Comparison of ENCODE assay signal across 8 mouse cellular contexts in genomic region chr7:121258826-121259496, GRCm38 (mm10).
DNase-seq lines count a peak whose midpoint lies in the region; ATAC-seq and TF ChIP-seq lines count a peak whose summit lies in the region.

No protein-coding gene starts in this region.

- no peak overlapping the region for H3K27ac ChIP-seq in gastrocnemius, adult 2 months
- no peak overlapping the region for H3K27ac ChIP-seq in cortical plate, adult 2 months (ENCODE audit: insufficient read depth, low read length)
- H3K27ac ChIP-seq in midbrain, embryonic 12.5 days (replicated peaks): no peak overlapping the region

- no peak overlapping the region for H3K4me2 ChIP-seq in midbrain, embryonic 12.5 days (replicated peaks)

- no peaks in the 10 kb centered on the region for H3K4me1 ChIP-seq in cortical plate, adult 2 months (ENCODE audit: control insufficient read depth, insufficient read depth, low read length)
- no peaks in the 10 kb centered on the region for H3K4me1 ChIP-seq in midbrain, embryonic 12.5 days

- TF ChIP-seq CTCF in gastrocnemius, adult 2 months (IDR thresholded peaks at IDR 0.05): peak; percentile 76
- TF ChIP-seq CTCF in cortical plate, adult 2 months (IDR thresholded peaks at IDR 0.05; ENCODE audit: extremely low read depth, insufficient read depth, low read length): peak; percentile 85

- intact Hi-C loops in gastrocnemius, adult 2 months (cut with DNase I): no loop called here

- no peaks in the 10 kb centered on the region for H3K9me3 ChIP-seq in midbrain, embryonic 12.5 days

- H3K9ac ChIP-seq in midbrain, embryonic 12.5 days (replicated peaks): no peak overlapping the region

- no peak for TF ChIP-seq POLR2A in cortical plate, adult 2 months (IDR thresholded peaks at IDR 0.05; ENCODE audit: extremely low read depth, insufficient read depth, low read length)

- H3K36me3 ChIP-seq in midbrain, embryonic 12.5 days: no peaks in the 10 kb centered on the region

- H3K27me3 ChIP-seq in midbrain, embryonic 12.5 days: no peaks in the 10 kb centered on the region

- ATAC-seq in midbrain, embryonic 12.5 days (ENCODE audit: low FRiP score, low read depth): peak; percentile 52; the same call in 1 of the 2 replicates

- no peak for DNase-seq in gastrocnemius, adult 2 months
- DNase-seq in gastrocnemius, postnatal 25 days: no peak
- peak; percentile 10 for DNase-seq in thymus, postnatal 14 days
- no peak for DNase-seq in thymus, adult 18-20 months
- peak; percentile 27 for DNase-seq in kidney, adult 9 months
- no peak for DNase-seq in frontal cortex, postnatal 25 days (ENCODE audit: low spot score in 2 of 2)

- H3K4me3 ChIP-seq in gastrocnemius, adult 2 months: no peak overlapping the region
- H3K4me3 ChIP-seq in cortical plate, adult 2 months (ENCODE audit: insufficient read depth, low read length): no peak overlapping the region
- H3K4me3 ChIP-seq in midbrain, embryonic 12.5 days: no peak overlapping the region

- 53% methylated on average over 12 of the region's 12 CpGs for WGBS in midbrain, embryonic 12.5 days

Comparison
In these comparisons a context has a peak if more than half of its experiments do, and no peak if none do; other contexts are left out.
1. DNase-seq: peak in thymus, postnatal 14 days (single experiment) and kidney, adult 9 months (single experiment); none in gastrocnemius, adult 2 months (single experiment), gastrocnemius, postnatal 25 days (single experiment), thymus, adult 18-20 months (0 of 2) and frontal cortex, postnatal 25 days (0 of 2).